Comparison of ENCODE assay signal across 17 mouse cellular contexts in the genomic region with DNA sequence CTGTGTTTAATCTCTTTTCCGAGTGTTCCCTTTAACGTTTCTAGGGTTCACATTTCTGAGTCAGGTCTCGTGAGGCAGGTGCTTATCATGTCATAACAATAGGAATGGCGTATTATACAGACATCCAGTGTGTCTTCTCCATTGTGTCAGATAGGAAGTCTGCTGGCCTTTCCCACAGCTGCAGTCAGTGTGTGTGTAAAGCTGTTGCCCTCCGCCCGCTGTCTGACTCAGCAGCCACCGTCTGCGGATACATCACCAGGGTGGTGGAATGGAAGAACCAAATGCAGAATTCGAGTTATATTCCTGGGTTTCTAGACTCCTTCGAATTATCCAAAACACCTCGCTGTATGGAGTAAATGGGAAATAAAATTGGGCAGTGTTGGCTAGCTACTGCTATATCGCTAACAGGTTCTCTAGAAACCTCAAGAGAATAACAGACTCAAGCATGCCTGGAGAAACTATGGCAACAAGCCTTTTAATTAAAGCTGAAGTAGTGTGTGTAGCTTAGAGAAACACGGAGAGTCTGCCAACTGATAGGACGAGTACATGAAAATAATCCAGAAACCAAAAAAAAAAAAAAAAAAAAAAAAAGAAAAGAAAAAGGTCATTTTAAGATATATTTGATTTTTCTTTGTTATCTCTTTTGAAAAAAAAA. TPM values are rescaled to one million over a fixed set of nuclear protein-coding genes. Genes with fewer than 3 reads are reported as not detected.
DNase-seq lines count a peak whose midpoint lies in the region; ATAC-seq and TF ChIP-seq lines count a peak whose summit lies in the region.
"Had no signal": no experiment of that assay in that cellular context is flagged by ENCODE, and none has a peak within 500 bp of the region (broad histone marks: within the 10 kb centered on the region; RNA-seq: fewer than 3 reads in every experiment).

No protein-coding gene starts in this region.

- no peak overlapping the region for H3K4me2 ChIP-seq in forebrain, postnatal 0 days (ENCODE audit: low read depth)
- H3K4me2 ChIP-seq in midbrain, embryonic 13.5 days (replicated peaks): no peak overlapping the region
- H3K4me2 ChIP-seq: limb, embryonic 15.5 days; midbrain, embryonic 12.5 days had no signal

- intact Hi-C loops in left cerebral cortex, adult 2 months (cut with DNase I): no loop called here
- intact Hi-C loops in left cerebral cortex, postnatal 4 days (cut with DNase I): no loop called here

- H3K36me3 ChIP-seq in forebrain, postnatal 0 days (ENCODE audit: insufficient read depth): no peaks in the 10 kb centered on the region
- no peaks in the 10 kb centered on the region for H3K36me3 ChIP-seq in midbrain, embryonic 13.5 days
- H3K36me3 ChIP-seq: heart, embryonic 10.5 days; limb, embryonic 15.5 days; midbrain, embryonic 12.5 days had no signal

- DNase-seq in left cerebral cortex, adult 2 months (ENCODE audit: extremely low spot score in 1 of 2, low spot score in 2 of 2): peak in 1 of 2 experiments; percentile 43
- no peak for DNase-seq in left cerebral cortex, postnatal 4 days
- peak; percentile 80 for DNase-seq in brain, embryonic 14.5 days (ENCODE audit: low read depth)
- DNase-seq in forebrain, postnatal 0 days: peak; percentile 56
- DNase-seq in kidney, adult 11 months: no peak
- DNase-seq in spleen, adult 12 weeks (ENCODE audit: low spot score): no peak
- DNase-seq in thymus, postnatal 25 days: no peak
- DNase-seq: cerebellum, adult 11 months; gastrocnemius, postnatal 36 days; heart, postnatal 10 days; lung, adult 18-20 months; lung, postnatal 36 days; thymus, postnatal 4 days had no signal

- H3K4me3 ChIP-seq in left cerebral cortex, adult 2 months: no peak overlapping the region
- no peak overlapping the region for H3K4me3 ChIP-seq in forebrain, postnatal 0 days (ENCODE audit: low read depth, low read length)
- no peak overlapping the region for H3K4me3 ChIP-seq in midbrain, embryonic 13.5 days (replicated peaks)
- H3K4me3 ChIP-seq: heart, embryonic 10.5 days; limb, embryonic 15.5 days; midbrain, embryonic 12.5 days had no signal

- no peak overlapping the region for H3K9ac ChIP-seq in forebrain, postnatal 0 days
- no peak overlapping the region for H3K9ac ChIP-seq in midbrain, embryonic 13.5 days (replicated peaks)
- H3K9ac ChIP-seq: limb, embryonic 15.5 days; midbrain, embryonic 12.5 days had no signal

- no peaks in the 10 kb centered on the region for H3K9me3 ChIP-seq in forebrain, postnatal 0 days (ENCODE audit: low read length)
- H3K9me3 ChIP-seq in midbrain, embryonic 13.5 days: no peaks in the 10 kb centered on the region
- H3K9me3 ChIP-seq: heart, embryonic 10.5 days; limb, embryonic 15.5 days; midbrain, embryonic 12.5 days had no signal

- peaks cover 8% of the 10 kb centered on the region; the same call in 1 of the 2 replicates for H3K4me1 ChIP-seq in forebrain, postnatal 0 days (ENCODE audit: insufficient read depth)
- peaks cover 13% of the 10 kb centered on the region for H3K4me1 ChIP-seq in midbrain, embryonic 13.5 days (replicated peaks)
- H3K4me1 ChIP-seq: heart, embryonic 10.5 days; limb, embryonic 15.5 days had no signal

- WGBS in forebrain, postnatal 0 days: 43% methylated on average over 14 of the region's 14 CpGs
- 68% methylated on average over 14 of the region's 14 CpGs for WGBS in midbrain, embryonic 13.5 days

- TF ChIP-seq POLR2A in brain, embryonic 14.5 days (IDR thresholded peaks at IDR 0.05; ENCODE audit: borderline replicate concordance, extremely low read depth, insufficient read depth, insufficient read length, poor library complexity, severe bottlenecking): no peak

- no peak for TF ChIP-seq CTCF in left cerebral cortex, adult 2 months (IDR thresholded peaks at IDR 0.05)
- no peak for TF ChIP-seq CTCF in brain, embryonic 14.5 days (IDR thresholded peaks at IDR 0.05; ENCODE audit: borderline replicate concordance, extremely low read depth, insufficient read depth, insufficient read length)
- no peak for TF ChIP-seq CTCF in forebrain, postnatal 0 days (IDR thresholded peaks at IDR 0.05; ENCODE audit: low read depth)

- ATAC-seq in forebrain, postnatal 0 days: peak; percentile 72
- ATAC-seq in midbrain, embryonic 13.5 days: peak; percentile 77

- no peaks in the 10 kb centered on the region for H3K27me3 ChIP-seq in forebrain, postnatal 0 days (ENCODE audit: insufficient read depth, low read length)
- no peaks in the 10 kb centered on the region for H3K27me3 ChIP-seq in midbrain, embryonic 13.5 days
- H3K27me3 ChIP-seq: limb, embryonic 15.5 days; midbrain, embryonic 12.5 days had no signal

- peak overlapping the region; percentile 10; the same call in 1 of the 2 replicates for H3K27ac ChIP-seq in left cerebral cortex, adult 2 months
- H3K27ac ChIP-seq in forebrain, postnatal 0 days (ENCODE audit: low read depth, low read length): peak overlapping the region; percentile 60
- H3K27ac ChIP-seq in midbrain, embryonic 13.5 days: no peak overlapping the region
- H3K27ac ChIP-seq: heart, embryonic 10.5 days; limb, embryonic 15.5 days; midbrain, embryonic 12.5 days had no signal

RNA-seq across cellular contexts. Expression of a gene that starts 24.9 kb away (rescaled TPM):
- total RNA-seq in left cerebral cortex, adult 2 months (2021): 100 to 1,000 TPM; 264 to 266 TPM
- total RNA-seq in left cerebral cortex, postnatal 4 days (2021): 100 to 1,000 TPM; 282 TPM
- polyA plus RNA-seq in brain, embryonic 14.5 days (2012; rRNA removed): 45.3 and 96.0 TPM in 2 replicates
- total RNA-seq in forebrain, postnatal 0 days (2014; rRNA removed): 127 and 134 TPM in 2 replicates
- 16.3 and 23.1 TPM in 2 replicates for polyA plus RNA-seq in forebrain, postnatal 0 days (2015; fragmentation: Nextera tagmentation; extraction: Ambion mirVana)
- polyA plus RNA-seq in midbrain, embryonic 13.5 days (2015; fragmentation: Nextera tagmentation; extraction: Ambion mirVana): 35.2 and 38.3 TPM in 2 replicates

RNA-seq across cellular contexts. Expression of a gene that starts 25.4 kb away (rescaled TPM):
- 100 to 1,000 TPM; 135 to 139 TPM for total RNA-seq in left cerebral cortex, adult 2 months (2021)
- total RNA-seq in left cerebral cortex, postnatal 4 days (2021): 100 to 1,000 TPM; 159 to 164 TPM
- polyA plus RNA-seq in brain, embryonic 14.5 days (2012; rRNA removed): 21.8 and 25.5 TPM in 2 replicates
- total RNA-seq in forebrain, postnatal 0 days (2014; rRNA removed): 124 and 153 TPM in 2 replicates
- polyA plus RNA-seq in forebrain, postnatal 0 days (2015; fragmentation: Nextera tagmentation; extraction: Ambion mirVana): 96.7 and 111 TPM in 2 replicates
- polyA plus RNA-seq in midbrain, embryonic 13.5 days (2015; fragmentation: Nextera tagmentation; extraction: Ambion mirVana): 12.2 and 12.8 TPM in 2 replicates

Comparison
In these comparisons a context has a peak if more than half of its experiments do, and no peak if none do; other contexts are left out.
1. DNase-seq: peak in brain, embryonic 14.5 days (single experiment) and forebrain, postnatal 0 days (single experiment); none in left cerebral cortex, postnatal 4 days (single experiment), kidney, adult 11 months (single experiment), spleen, adult 12 weeks (single experiment) and thymus, postnatal 25 days (single experiment).